Mouse (Mus musculus): Measurements from ENCODE around the gene Kctd15. TPM values are rescaled to one million over a fixed set of nuclear protein-coding genes. Genes with fewer than 3 reads are reported as not detected.

Kctd15 gene
- not detected for total RNA-seq (2023)

GRCm38 (mm10) chr7:34656632-34657031, at the start of gene Kctd15:
Kctd15 (minus strand) TSS chr7:34656732.

Other genes with a start within 250 kb of the Kctd15 start
- gene Chst8, start 156.0 kb upstream of the Kctd15 start, total RNA-seq (2023) = not detected